Mouse (Mus musculus) brain, embryonic 14.5 days (tissue): ENCODE measurements around the gene Gjd3.

Experiments used
- CTCF ChIP-seq: fragments of 200-500 bp; IDR thresholded peaks from 2 replicates; pipeline ENCODE4 v1.5.1; 2012; ENCODE audit warnings: inconsistent platforms, mild to moderate bottlenecking, moderate library complexity, borderline replicate concordance; ENCODE audit not compliant: insufficient read depth, insufficient read length; ENCODE audit errors: extremely low read depth
- POLR2A ChIP-seq: fragments of 200-500 bp; IDR thresholded peaks from 2 replicates; pipeline ENCODE4 v1.6.1; 2012; ENCODE audit warnings: mild to moderate bottlenecking, inconsistent platforms, borderline replicate concordance; ENCODE audit not compliant: poor library complexity, insufficient read depth, insufficient read length, severe bottlenecking; ENCODE audit errors: extremely low read depth

DNA sequence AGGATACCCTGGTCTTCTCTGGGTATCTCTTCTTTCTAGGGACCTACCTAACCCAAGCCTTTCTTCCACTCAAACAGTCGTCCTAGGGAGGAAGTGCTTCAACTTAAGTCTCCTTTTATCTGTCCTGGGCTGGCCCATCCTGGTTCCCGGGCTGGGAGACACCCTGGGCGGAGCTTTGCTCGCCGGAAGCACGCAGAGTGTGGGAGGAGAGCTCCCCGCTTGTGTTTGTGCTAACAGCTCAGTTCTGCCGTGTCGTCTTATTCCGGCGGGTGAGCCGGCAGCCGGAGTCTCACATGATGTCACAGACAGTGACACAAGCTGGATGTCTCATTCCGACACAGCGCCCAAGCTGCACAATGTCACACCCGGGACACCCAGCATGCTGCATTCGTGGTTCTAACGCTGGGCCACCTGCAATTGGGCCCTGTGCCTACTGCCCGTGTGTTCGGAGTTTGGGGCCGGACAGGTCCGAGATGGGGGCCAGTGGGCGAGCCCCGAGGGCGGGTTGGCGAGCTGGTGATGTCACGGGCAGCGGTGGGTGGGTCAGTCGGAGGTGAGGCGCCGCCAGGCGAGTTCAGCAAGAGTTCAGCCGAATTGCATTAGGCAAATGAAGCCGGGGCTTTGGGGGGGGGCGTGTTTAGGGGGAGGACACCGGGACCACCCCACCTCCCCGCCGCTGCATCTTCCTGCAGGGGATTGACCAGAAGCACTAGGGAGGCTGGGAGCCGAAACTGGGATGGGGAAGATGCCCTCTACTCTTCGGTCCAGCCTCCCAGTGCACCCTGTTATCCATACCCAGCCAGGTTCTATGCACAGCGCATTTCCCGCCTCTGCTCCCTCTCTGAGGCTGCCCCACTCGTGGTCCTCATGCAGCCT lies 23.1 kb downstream of the Gjd3 start:
- TF ChIP-seq CTCF = no peak
- peak; percentile 30; the same call in 1 of the 2 replicates for TF ChIP-seq POLR2A
